Mouse (Mus musculus) heart, adult 2 months (tissue): ENCODE data around the gene Neurl1b. TPM values are rescaled to one million over a fixed set of nuclear protein-coding genes. Genes with fewer than 3 reads are reported as not detected.

ENCODE experiments used
- DNase-seq, 2 experiments: peaks; one replicate each; pipeline ENCODE4 v3.0.0; 2021
- H3K27ac ChIP-seq: fragments of 200-600 bp; 2 replicates; pipeline ENCODE4 v1.8.1; 2022
- H3K27me3 ChIP-seq: fragments of 200-500 bp; 2 replicates; pipeline ENCODE4 v1.6.1; 2012; ENCODE audit warnings: mild to moderate bottlenecking, low read length, inconsistent platforms, mixed read lengths; ENCODE audit not compliant: control insufficient read depth, insufficient read depth
- H3K36me3 ChIP-seq: fragments of 200-500 bp; 2 replicates; pipeline ENCODE4 v1.6.1; 2012; ENCODE audit warnings: low read length, inconsistent platforms; ENCODE audit not compliant: control insufficient read depth, insufficient read depth
- H3K4me1 ChIP-seq: fragments of 200-500 bp; 2 replicates; pipeline ENCODE4 v1.6.1; 2011; ENCODE audit warnings: low read length; ENCODE audit not compliant: control insufficient read depth, insufficient read depth
- H3K4me3 ChIP-seq: fragments of 200-600 bp; 2 replicates; pipeline ENCODE4 v1.8.1; 2022
- H3K79me2 ChIP-seq: fragments of 200-500 bp; replicated peaks from 2 replicates; pipeline ENCODE4 v1.6.1; 2012; ENCODE audit warnings: mild to moderate bottlenecking, inconsistent platforms, low read length, moderate library complexity, mixed read lengths; ENCODE audit not compliant: control insufficient read depth, insufficient read depth
- H3K9ac ChIP-seq: fragments of 200-500 bp; 2 replicates; pipeline ENCODE4 v1.6.1; 2012; ENCODE audit warnings: low read depth, mild to moderate bottlenecking, control low read depth, inconsistent platforms, low read length, mixed read lengths
- CTCF ChIP-seq: fragments of 200-600 bp; IDR thresholded peaks from 2 replicates; pipeline ENCODE4 v1.8.1; 2022; ENCODE audit warnings: antibody characterized with exemption, mild to moderate bottlenecking, moderate library complexity
- EP300 ChIP-seq: fragments of 200-500 bp; IDR thresholded peaks from 2 replicates; pipeline ENCODE4 v1.6.1; 2011; ENCODE audit warnings: low read depth, low read length, control low read depth; ENCODE audit not compliant: insufficient read depth
- POLR2A ChIP-seq: fragments of 200-500 bp; IDR thresholded peaks from 2 replicates; pipeline ENCODE4 v1.6.1; 2011; ENCODE audit warnings: mild to moderate bottlenecking, low read depth, low read length, control low read depth; ENCODE audit not compliant: insufficient read depth
- WGBS: fragments of 180-500 bp; shearing (Covaris S2); methylation state at CpG from one replicate; pipeline ENCODE4 v1.1.7; 2018; 5-methylcytosine and 5-hydroxymethylcytosine counted together
- intact Hi-C: fragments of 180-260 bp; cut with DNase I; formaldehyde crosslinking; loops from one replicate; pipeline ENCODE4 v1.15.1; 2025
- polyA plus RNA-seq: library from polyadenylated mRNA; depleted of rRNA; stranded (reverse); fragments of >200 nt; gene quantifications from 2 replicates; pipeline ENCODE4 v1.2.3, GENCODE M21; 2012
- total RNA-seq, 2 experiments: library from RNA; stranded (reverse); gene quantifications; 2 replicates each; pipeline ENCODE4 v1.2.3; 2021

The Neurl1b gene
- total and polyA plus RNA-seq, 3 experiments, result 3.9 to 5.0 (median 4.7) TPM

- 69% methylated on average over 3 of the region's 3 CpGs for WGBS
- H3K9ac ChIP-seq, result no peak overlapping the region
- 0 out of 2 replicates have a peak, but pooled peaks cover 1% of the 10 kb centered on the region for H3K79me2 ChIP-seq
- H3K27me3 ChIP-seq, result no peaks in the 10 kb centered on the region
- peaks cover 21% of the 10 kb centered on the region for H3K4me1 ChIP-seq
- TF ChIP-seq POLR2A, result no peak
- TF ChIP-seq CTCF, result peak; percentile 78
- 0 out of 2 replicates have a peak, but pooled peaks have one; percentile 28 for TF ChIP-seq EP300
- no peaks in the 10 kb centered on the region for H3K36me3 ChIP-seq
- no peak for DNase-seq
- intact Hi-C loops, result loop anchor here (1.0 kb wide), 1 partner anchor 107 kb away; no protein-coding TSS in a partner anchor
- no peak overlapping the region for H3K27ac ChIP-seq
- H3K4me3 ChIP-seq, result no peak overlapping the region
These were observed 6.9 kb downstream of the Neurl1b start for GRCm38 (mm10) chr17:26421561-26421960.

DNA sequence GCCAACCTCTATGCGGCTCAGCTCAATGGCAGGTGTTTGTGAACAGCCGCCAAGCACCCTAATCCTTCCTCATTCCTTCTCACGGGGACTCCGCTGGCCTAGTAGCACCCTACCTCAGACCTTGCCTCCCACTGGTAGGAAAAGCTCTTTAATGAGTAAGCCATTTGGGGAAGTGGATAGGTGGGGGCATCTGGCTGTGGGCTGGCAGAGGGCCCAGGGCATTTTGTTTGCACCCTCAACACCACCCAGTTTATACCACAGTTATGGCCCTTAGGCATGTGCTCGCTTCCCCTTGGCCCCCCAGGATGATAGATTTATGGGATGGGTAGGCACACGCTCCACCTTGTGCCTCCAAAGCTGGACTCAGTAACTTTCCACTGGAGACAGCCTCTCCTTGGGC, 7.8 kb downstream of the Neurl1b start:
- no peak overlapping the region for H3K27ac ChIP-seq
- H3K27me3 ChIP-seq, result no peaks in the 10 kb centered on the region
- no peaks in the 10 kb centered on the region for H3K36me3 ChIP-seq
- peaks cover 21% of the 10 kb centered on the region for H3K4me1 ChIP-seq
- TF ChIP-seq CTCF, result no peak
- TF ChIP-seq EP300, result no peak
- no peak for TF ChIP-seq POLR2A
- 80% methylated on average over 6 of the region's 6 CpGs for WGBS
- no peak overlapping the region for H3K9ac ChIP-seq
- H3K79me2 ChIP-seq, result 0 out of 2 replicates have a peak, but pooled peaks cover 1% of the 10 kb centered on the region
- intact Hi-C loops, result no loop called here
- H3K4me3 ChIP-seq, result no peak overlapping the region
- no peak for DNase-seq

DNA sequence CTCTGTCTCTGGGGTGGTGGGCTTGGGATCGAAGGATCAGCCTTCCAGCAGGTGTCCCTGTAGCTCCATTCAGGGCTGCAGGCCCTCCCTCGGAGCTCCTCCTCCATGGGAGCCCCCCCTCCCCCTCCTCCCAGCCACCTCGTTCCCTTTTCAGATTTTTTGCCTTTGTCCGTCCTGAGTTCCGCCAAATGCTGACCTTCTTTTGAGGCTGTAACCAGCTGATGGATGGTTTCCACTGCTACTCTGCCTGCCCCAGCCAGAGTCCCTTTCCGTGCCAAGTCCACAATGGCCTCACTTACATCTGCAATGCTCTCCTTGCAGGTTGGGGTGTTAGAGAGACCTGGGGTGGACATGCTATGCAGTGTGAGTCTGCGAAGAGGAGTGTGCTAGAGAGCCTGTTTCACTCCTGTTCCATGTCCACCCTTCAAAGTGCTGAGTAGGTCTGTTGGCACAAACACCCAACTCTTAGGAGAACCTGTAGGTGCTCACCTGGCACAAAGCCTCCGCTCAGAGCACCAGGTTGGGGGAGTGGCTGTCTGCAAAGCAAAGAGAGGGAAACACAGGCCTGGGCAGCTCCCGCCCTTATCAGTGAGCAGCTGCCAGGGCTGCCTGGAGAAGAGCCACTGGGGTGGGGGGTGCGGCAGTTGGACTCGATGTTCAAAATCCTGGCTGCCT, 9.5 kb downstream of the Neurl1b start:
- H3K36me3 ChIP-seq, result no peaks in the 10 kb centered on the region
- intact Hi-C loops, result no loop called here
- WGBS, result 36% methylated on average over 11 of the region's 11 CpGs
- 0 out of 2 replicates have a peak, but pooled peaks have one; percentile 8 for TF ChIP-seq CTCF
- TF ChIP-seq POLR2A, result no peak
- H3K4me3 ChIP-seq, result no peak overlapping the region
- DNase-seq, result peak; percentile 52 to 53
- no peak overlapping the region for H3K9ac ChIP-seq
- H3K27ac ChIP-seq, result peak overlapping the region; percentile 43
- H3K27me3 ChIP-seq, result no peaks in the 10 kb centered on the region
- H3K79me2 ChIP-seq, result 0 out of 2 replicates have a peak, but pooled peaks cover 1% of the 10 kb centered on the region
- peaks cover 21% of the 10 kb centered on the region for H3K4me1 ChIP-seq

- Histone ChIP-seq H3K36me3 (no peaks in the 10 kb centered on the region), H3K79me2 (no peaks in the 10 kb centered on the region), H3K4me1 (peaks cover 20% of the 10 kb centered on the region), H3K9ac (0 out of 2 replicates have a peak overlapping the region, but pooled peaks have one; percentile 25), H3K27ac (peak overlapping the region; percentile 43), H3K27me3 (no peaks in the 10 kb centered on the region), H3K4me3 (no peak overlapping the region)
- 44% methylated on average over 13 of the region's 13 CpGs for WGBS
- TF ChIP-seq EP300 (no peak), POLR2A (no peak), CTCF (no peak)
- peak; percentile 86 to 90 for DNase-seq
- intact Hi-C loops, result no loop called here
These were observed 10.5 kb downstream of the Neurl1b start for GRCm38 (mm10) chr17:26424973-26425735.

DNA sequence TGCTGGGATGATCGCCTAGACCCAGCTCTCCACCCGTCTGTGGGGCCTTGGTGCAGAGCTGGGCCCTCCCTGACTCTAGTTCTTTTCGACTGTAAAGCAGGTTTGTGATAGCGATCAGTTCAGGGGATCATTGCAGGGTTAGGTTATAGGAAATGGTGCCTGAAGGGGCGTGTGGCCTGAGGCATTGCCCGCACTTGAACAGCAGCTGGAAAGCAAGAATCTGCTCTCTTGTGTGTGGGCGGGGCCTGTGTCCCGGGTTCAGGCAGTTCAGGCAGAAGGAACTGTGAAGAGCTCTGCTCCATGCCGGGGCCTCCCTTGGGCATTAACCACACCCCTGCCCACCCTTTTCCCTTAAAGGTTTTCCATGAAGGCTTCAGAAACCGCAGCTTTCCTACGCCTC, 18.7 kb downstream of the Neurl1b start:
- TF ChIP-seq CTCF (no peak), POLR2A (no peak)
- 71% methylated on average over 11 of the region's 11 CpGs for WGBS
- no peaks in the 10 kb centered on the region for H3K27me3 ChIP-seq
- no peaks in the 10 kb centered on the region; the same call in 1 of the 2 replicates for H3K4me1 ChIP-seq
- no peak for DNase-seq
- no peak overlapping the region for H3K27ac ChIP-seq
- H3K9ac ChIP-seq, result no peak overlapping the region
- no peaks in the 10 kb centered on the region for H3K36me3 ChIP-seq
- peaks cover 3% of the 10 kb centered on the region; the same call in 1 of the 2 replicates for H3K79me2 ChIP-seq
- no peak overlapping the region for H3K4me3 ChIP-seq
- intact Hi-C loops, result no loop called here
